ENCODE assay signal across 8 mouse cellular contexts in genomic region chr2:156311841-156312291, GRCm38 (mm10). TPM values are rescaled to one million over a fixed set of nuclear protein-coding genes. Genes with fewer than 3 reads are reported as not detected.
A peak's percentile ranks its signal among the peaks of the same experiment; 100 is the strongest.
DNase-seq lines count a peak whose midpoint lies in the region; ATAC-seq and TF ChIP-seq lines count a peak whose summit lies in the region.

No protein-coding gene starts in this region.

- DNase-seq in MEL (ENCODE audit: low read depth, low spot score) = peak; percentile 62
- peak; percentile 24 for DNase-seq in c-Kit-negative CD71-positive TER-119-positive erythroid progenitor cells, embryonic 14.5 days (ENCODE audit: low read depth, low spot score)
- DNase-seq in heart, postnatal 25 days (ENCODE audit: low spot score) = peak; percentile 50
- DNase-seq in layer of hippocampus, adult 18-20 months (ENCODE audit: low spot score in 2 of 2) = peak; percentile 34 to 52
- peak; percentile 67 for DNase-seq in ovary, postnatal 36 days (ENCODE audit: low spot score)
- peak; percentile 60 for DNase-seq in urinary bladder, postnatal 25 days (ENCODE audit: low spot score)

- peaks cover 13% of the 10 kb centered on the region for H3K79me2 ChIP-seq in MEL (ENCODE audit: control insufficient read depth, insufficient read depth, low read length, poor library complexity)

- ATAC-seq in forebrain, embryonic 15.5 days (replicated peaks) = peak; percentile 54
- ATAC-seq in lung, embryonic 16.5 days (ENCODE audit: low read depth) = peak; percentile 78

- H3K9ac ChIP-seq in MEL (ENCODE audit: control insufficient read depth, low read depth, low read length, poor library complexity, severe bottlenecking) = peak overlapping the region; percentile 90
- peak overlapping the region; percentile 77 for H3K9ac ChIP-seq in forebrain, embryonic 15.5 days (replicated peaks)
- H3K9ac ChIP-seq in lung, embryonic 16.5 days (ENCODE audit: low read length) = peak overlapping the region; percentile 97

- H3K36me3 ChIP-seq in MEL (ENCODE audit: control insufficient read depth in 1 of 2, insufficient read depth in 2 of 2, low read length in 2 of 2) = peaks cover 0 to 6% of the 10 kb centered on the region in 2 experiments; a peak in 2 of 4 replicates
- H3K36me3 ChIP-seq in forebrain, embryonic 15.5 days = peaks cover 16% of the 10 kb centered on the region
- peaks cover 2% of the 10 kb centered on the region; the same call in 1 of the 2 replicates for H3K36me3 ChIP-seq in lung, embryonic 16.5 days (ENCODE audit: control insufficient read depth, insufficient read depth, low read length)

- no peak for TF ChIP-seq POLR2A in MEL (IDR thresholded peaks at IDR 0.05; ENCODE audit: control insufficient read depth in 1 of 2, insufficient read depth in 1 of 2, low read depth in 1 of 2, low read length in 2 of 2, poor library complexity in 1 of 2)

- no peaks in the 10 kb centered on the region for H3K27me3 ChIP-seq in MEL (ENCODE audit: control insufficient read depth in 1 of 2, insufficient read depth in 2 of 2, low read length in 2 of 2)
- no peaks in the 10 kb centered on the region for H3K27me3 ChIP-seq in forebrain, embryonic 15.5 days
- no peaks in the 10 kb centered on the region for H3K27me3 ChIP-seq in lung, embryonic 16.5 days (ENCODE audit: control insufficient read depth, insufficient read depth, low read depth, low read length)

- peak overlapping the region; percentile 76 for H3K27ac ChIP-seq in MEL (ENCODE audit: control insufficient read depth, low read depth, low read length)
- peak overlapping the region; percentile 93 for H3K27ac ChIP-seq in forebrain, embryonic 15.5 days (replicated peaks)
- H3K27ac ChIP-seq in lung, embryonic 16.5 days (ENCODE audit: low read length) = peak overlapping the region; percentile 98

- TF ChIP-seq RAD21 in MEL (IDR thresholded peaks at IDR 0.05; ENCODE audit: low read depth, low read length) = no peak

- peak overlapping the region; percentile 94 for H3K4me2 ChIP-seq in forebrain, embryonic 15.5 days (replicated peaks)
- peak overlapping the region; percentile 87 for H3K4me2 ChIP-seq in lung, embryonic 16.5 days (ENCODE audit: low read depth, low read length)

- H3K4me1 ChIP-seq in MEL (ENCODE audit: control insufficient read depth in 1 of 2, insufficient read depth in 2 of 2, low read length in 2 of 2) = peaks cover 0 to 3% of the 10 kb centered on the region in 2 experiments; a peak in 3 of 4 replicates
- peaks cover 15% of the 10 kb centered on the region for H3K4me1 ChIP-seq in forebrain, embryonic 15.5 days
- H3K4me1 ChIP-seq in lung, embryonic 16.5 days (replicated peaks; ENCODE audit: control insufficient read depth, insufficient read depth, low read length) = peaks cover 3% of the 10 kb centered on the region; the same call in 1 of the 2 replicates

- under 1% methylated on average over 53 of the region's 53 CpGs for WGBS in forebrain, embryonic 15.5 days
- under 1% methylated on average over 51 of the region's 53 CpGs for WGBS in lung, embryonic 16.5 days

- TF ChIP-seq CTCF in MEL (IDR thresholded peaks at IDR 0.05 in 2 of 3, conservative IDR thresholded peaks at IDR 0.05 in 1 of 3; ENCODE audit: control insufficient read depth in 1 of 3, insufficient read depth in 1 of 3, low read depth in 2 of 3, low read length in 3 of 3, poor library complexity in 1 of 3, severe bottlenecking in 1 of 3) = no peak

- TF ChIP-seq EP300 in MEL (IDR thresholded peaks at IDR 0.05; ENCODE audit: low read depth in 1 of 2, low read length in 2 of 2) = no peak

- intact Hi-C loops in heart, postnatal 25 days (cut with DNase I) = no loop called here

- H3K4me3 ChIP-seq in MEL (ENCODE audit: control insufficient read depth in 1 of 2, insufficient read depth in 1 of 2, low read depth in 2 of 2, low read length in 2 of 2) = peak overlapping the region; percentile 70 to 96
- peak overlapping the region; percentile 65 for H3K4me3 ChIP-seq in forebrain, embryonic 15.5 days
- H3K4me3 ChIP-seq in lung, embryonic 16.5 days (ENCODE audit: low read length) = peak overlapping the region; percentile 88

- no peaks in the 10 kb centered on the region for H3K9me3 ChIP-seq in MEL (replicated peaks; ENCODE audit: insufficient read depth, low read length)
- no peaks in the 10 kb centered on the region for H3K9me3 ChIP-seq in forebrain, embryonic 15.5 days
- H3K9me3 ChIP-seq in lung, embryonic 16.5 days (ENCODE audit: control insufficient read depth, low read length) = no peaks in the 10 kb centered on the region

TF ChIP-seq in MEL, 35 proteins besides CTCF, POLR2A, EP300 and RAD21:
- TF ChIP-seq TBP (IDR thresholded peaks at IDR 0.05; ENCODE audit: low read depth, low read length) (no peak), POLR2AphosphoS2 (IDR thresholded peaks at IDR 0.05; ENCODE audit: low read length) (peak; percentile 22; the same call in 1 of the 2 replicates), MAFK (IDR thresholded peaks at IDR 0.05; ENCODE audit: borderline replicate concordance, low read depth, low read length) (no peak), RCOR1 (IDR thresholded peaks at IDR 0.05; ENCODE audit: low read depth, low read length) (no peak), MAZ (IDR thresholded peaks at IDR 0.05; ENCODE audit: low read depth, low read length) (no peak), TAL1 (IDR thresholded peaks at IDR 0.05; ENCODE audit: low read length) (no peak), ZMIZ1 (IDR thresholded peaks at IDR 0.05; ENCODE audit: low read depth, low read length) (no peak), HCFC1 (IDR thresholded peaks at IDR 0.05; ENCODE audit: low read depth, low read length) (no peak), UBTF (IDR thresholded peaks at IDR 0.05; ENCODE audit: borderline replicate concordance, insufficient read depth, low read depth, low read length) (peak; percentile 93; the same call in 1 of the 2 replicates), SIN3A (IDR thresholded peaks at IDR 0.05; ENCODE audit: low read length) (no peak), MAX (IDR thresholded peaks at IDR 0.05; ENCODE audit: low read length) (0 out of 2 replicates have a peak, but pooled peaks have one; percentile 0), NRF1 (IDR thresholded peaks at IDR 0.05; ENCODE audit: insufficient read depth, low read depth, low read length, poor library complexity, severe bottlenecking) (0 out of 2 replicates have a peak, but pooled peaks have one; percentile 11)

RNA-seq across cellular contexts. Expression of gene Cnbd2, which starts 0.2 kb away (rescaled TPM):
- total RNA-seq in MEL (2012; rRNA removed) = 1.2 and 1.8 TPM in 2 replicates
- polyA plus RNA-seq in MEL (2012; ENCODE audit: insufficient read depth in 1 of 2, insufficient read length in 2 of 2, low read depth in 1 of 2, low replicate concordance in 2 of 2, missing spikeins in 1 of 2) = 1 to 10 TPM in 1 of 2 experiments, not detected in 1; 4.8 TPM
- polyA plus RNA-seq in forebrain, embryonic 15.5 days (2015; fragmentation: Nextera tagmentation; extraction: Ambion mirVana) = 6.6 and 6.8 TPM in 2 replicates
- 1 to 10 TPM in 1 of 2 experiments, under 1 TPM in 1; 0.65 to 1.2 TPM for total RNA-seq in heart, postnatal 25 days (2021)
- 1 to 10 TPM; 5.4 to 6.7 TPM for total RNA-seq in layer of hippocampus, adult 18-20 months (2021)
- polyA plus RNA-seq in lung, embryonic 16.5 days (2015; fragmentation: Nextera tagmentation; extraction: Ambion mirVana) = 3.8 and 4.4 TPM in 2 replicates

RNA-seq across cellular contexts. Expression of gene Scand1, which starts 0.6 kb away (rescaled TPM):
- 37.4 and 49.6 TPM in 2 replicates for total RNA-seq in MEL (2012; rRNA removed)
- polyA plus RNA-seq in MEL (2012; ENCODE audit: insufficient read depth in 1 of 2, insufficient read length in 2 of 2, low read depth in 1 of 2, low replicate concordance in 2 of 2, missing spikeins in 1 of 2) = 10 to 100 TPM in 1 of 2 experiments, not detected in 1; 75.6 TPM
- polyA plus RNA-seq in forebrain, embryonic 15.5 days (2015; fragmentation: Nextera tagmentation; extraction: Ambion mirVana) = 93.0 and 99.8 TPM in 2 replicates
- 10 to 100 TPM; 76.8 to 80.7 TPM for total RNA-seq in heart, postnatal 25 days (2021)
- total RNA-seq in layer of hippocampus, adult 18-20 months (2021) = 10 to 100 TPM; 91.6 to 95.1 TPM
- 39.1 and 53.6 TPM in 2 replicates for polyA plus RNA-seq in lung, embryonic 16.5 days (2015; fragmentation: Nextera tagmentation; extraction: Ambion mirVana)

Comparison
In these comparisons a context has a peak if more than half of its experiments do, and no peak if none do; other contexts are left out.
1. Peak in every context shown above with its lines: DNase-seq, ATAC-seq, H3K4me3 ChIP-seq and H3K27ac ChIP-seq.